Mouse (Mus musculus) thymus, postnatal 36 days (tissue): ENCODE results near the gene Nfatc4.

Source experiments
- DNase-seq, 2 experiments: peaks; one replicate each; pipeline ENCODE4 v3.0.0; 2022; ENCODE audit warnings: mixed read lengths in 2 of 2

Gene Nfatc4

GRCm38 (mm10) chr14:55855101-55855561 lies 32.2 kb downstream of the Nfatc4 start:
- DNase-seq, result no peak

- DNase-seq, result no peak
Observed at GRCm38 (mm10) chr14:55857588-55857987, 34.6 kb downstream of the Nfatc4 start.

- DNase-seq, result no peak
Observed at GRCm38 (mm10) chr14:55862186-55862585, 39.2 kb downstream of the Nfatc4 start.

GRCm38 (mm10) chr14:55862970-55863369 lies 40.0 kb downstream of the Nfatc4 start:
- DNase-seq, result no peak

- DNase-seq, result peak; percentile 57 to 68
Observed at GRCm38 (mm10) chr14:55863773-55864172, 40.8 kb downstream of the Nfatc4 start.

- no peak for DNase-seq
Observed at GRCm38 (mm10) chr14:55866962-55867361, 44.0 kb downstream of the Nfatc4 start.

- no peak for DNase-seq
Observed at GRCm38 (mm10) chr14:55868230-55869026, 45.5 kb downstream of the Nfatc4 start.

GRCm38 (mm10) chr14:55869538-55869937 lies 46.6 kb downstream of the Nfatc4 start:
- no peak for DNase-seq

- DNase-seq, result no peak
Observed at GRCm38 (mm10) chr14:55872039-55872438, 49.1 kb downstream of the Nfatc4 start.

GRCm38 (mm10) chr14:55872551-55872950 lies 49.6 kb downstream of the Nfatc4 start:
- no peak for DNase-seq

- no peak for DNase-seq
Observed at GRCm38 (mm10) chr14:55873242-55873713, 50.3 kb downstream of the Nfatc4 start.

GRCm38 (mm10) chr14:55873714-55874683 lies 51.1 kb downstream of the Nfatc4 start:
- peak; percentile 70 to 76 for DNase-seq

GRCm38 (mm10) chr14:55877469-55878315 lies 54.7 kb downstream of the Nfatc4 start:
- DNase-seq, result no peak

- no peak for DNase-seq
Observed at GRCm38 (mm10) chr14:55878316-55878940, 55.5 kb downstream of the Nfatc4 start.

GRCm38 (mm10) chr14:55879623-55880022 lies 56.7 kb downstream of the Nfatc4 start:
- DNase-seq, result peak; percentile 74 to 77

- no peak for DNase-seq
Observed at GRCm38 (mm10) chr14:55880982-55881381, 58.0 kb downstream of the Nfatc4 start.

GRCm38 (mm10) chr14:55882171-55882641 lies 59.3 kb downstream of the Nfatc4 start:
- DNase-seq, result no peak

- no peak for DNase-seq
Observed at GRCm38 (mm10) chr14:55883149-55883661, 60.3 kb downstream of the Nfatc4 start.
